In genomic region chr1:150991745-150992554, GRCm38 (mm10) we compare ENCODE assay signal across 8 mouse cellular contexts. TPM values are rescaled to one million over a fixed set of nuclear protein-coding genes. Genes with fewer than 3 reads are reported as not detected.
A peak's percentile ranks its signal among the peaks of the same experiment; 100 is the strongest.
DNase-seq lines count a peak whose midpoint lies in the region; ATAC-seq and TF ChIP-seq lines count a peak whose summit lies in the region.

No protein-coding gene starts in this region.

- H3K27me3 ChIP-seq in lung, embryonic 15.5 days = no peaks in the 10 kb centered on the region
- no peaks in the 10 kb centered on the region for H3K27me3 ChIP-seq in heart, embryonic 16.5 days (ENCODE audit: control insufficient read depth, insufficient read depth, low read length)
- peaks cover 8% of the 10 kb centered on the region for H3K27me3 ChIP-seq in liver, embryonic 14.5 days (ENCODE audit: control insufficient read depth, insufficient read depth, low read length)
- H3K27me3 ChIP-seq in thymus, adult 2 months (ENCODE audit: control insufficient read depth, insufficient read depth, low read length) = no peaks in the 10 kb centered on the region; the same call in 1 of the 2 replicates

- no peak for DNase-seq in lung, postnatal 25 days (ENCODE audit: low spot score)
- DNase-seq in liver, embryonic 14.5 days (ENCODE audit: low read depth in 3 of 3, low spot score in 3 of 3) = no peak
- peak; percentile 43 for DNase-seq in retina, postnatal 1 day
- DNase-seq in thymus, adult 2 months = no peak
- DNase-seq in frontal cortex, postnatal 14 days (ENCODE audit: low spot score in 2 of 2) = no peak
- no peak for DNase-seq in c-Kit-positive CD71-positive TER-119-positive erythroid progenitor cells, embryonic 14.5 days (ENCODE audit: low spot score)

- no peaks in the 10 kb centered on the region for H3K9me3 ChIP-seq in lung, embryonic 15.5 days
- peaks cover 2% of the 10 kb centered on the region; the same call in 1 of the 2 replicates for H3K9me3 ChIP-seq in heart, embryonic 16.5 days (replicated peaks; ENCODE audit: control insufficient read depth, low read length)
- no peaks in the 10 kb centered on the region for H3K9me3 ChIP-seq in liver, embryonic 14.5 days (ENCODE audit: control insufficient read depth, low read length)

- peak overlapping the region; percentile 75 for H3K4me2 ChIP-seq in lung, embryonic 15.5 days
- peak overlapping the region; percentile 80 for H3K4me2 ChIP-seq in heart, embryonic 16.5 days (ENCODE audit: low read depth, low read length)
- peak overlapping the region; percentile 57 for H3K4me2 ChIP-seq in liver, embryonic 14.5 days (ENCODE audit: low read depth)

- no peak for TF ChIP-seq EP300 in liver, embryonic 14.5 days (IDR thresholded peaks at IDR 0.05; ENCODE audit: low read depth)

- H3K27ac ChIP-seq in lung, embryonic 15.5 days = peak overlapping the region; percentile 38
- peak overlapping the region; percentile 84 for H3K27ac ChIP-seq in heart, embryonic 16.5 days (ENCODE audit: low read length)
- no peak overlapping the region for H3K27ac ChIP-seq in liver, embryonic 14.5 days
- H3K27ac ChIP-seq in thymus, adult 2 months (ENCODE audit: control insufficient read depth, insufficient read depth, low read length) = no peak overlapping the region

- ATAC-seq in lung, embryonic 15.5 days (ENCODE audit: borderline replicate concordance, extremely low read depth, low FRiP score, low TSS enrichment) = no peak
- peak; percentile 62 for ATAC-seq in heart, embryonic 16.5 days (replicated peaks; ENCODE audit: extremely low read depth, insufficient read depth, low FRiP score)
- no peak for ATAC-seq in liver, embryonic 14.5 days (ENCODE audit: insufficient read depth)

- H3K4me3 ChIP-seq in lung, embryonic 15.5 days = peak overlapping the region; percentile 59
- peak overlapping the region; percentile 83 for H3K4me3 ChIP-seq in heart, embryonic 16.5 days (ENCODE audit: low read length)
- peak overlapping the region; percentile 36 to 41 for H3K4me3 ChIP-seq in liver, embryonic 14.5 days (ENCODE audit: insufficient read depth in 1 of 2, low read depth in 2 of 2, low read length in 2 of 2)
- no peak overlapping the region for H3K4me3 ChIP-seq in thymus, adult 2 months (ENCODE audit: control insufficient read depth, insufficient read depth, low read length)

- WGBS in lung, embryonic 15.5 days = 2% methylated on average over 10 of the region's 10 CpGs
- WGBS in heart, embryonic 16.5 days = 2% methylated on average over 10 of the region's 10 CpGs
- WGBS in liver, embryonic 14.5 days (ENCODE audit: insufficient replicate concordance) = 8% methylated on average over 10 of the region's 10 CpGs
- 13% methylated on average over 10 of the region's 10 CpGs for WGBS in thymus, adult 2 months

- no peak for TF ChIP-seq CTCF in liver, embryonic 14.5 days (IDR thresholded peaks at IDR 0.05; ENCODE audit: low read depth)
- no peak for TF ChIP-seq CTCF in thymus, adult 2 months (IDR thresholded peaks at IDR 0.05; ENCODE audit: borderline replicate concordance, control insufficient read depth, extremely low read depth, insufficient read depth, low read length, poor library complexity)

- no peaks in the 10 kb centered on the region for H3K36me3 ChIP-seq in lung, embryonic 15.5 days
- H3K36me3 ChIP-seq in heart, embryonic 16.5 days (ENCODE audit: control insufficient read depth, insufficient read depth) = no peaks in the 10 kb centered on the region
- H3K36me3 ChIP-seq in liver, embryonic 14.5 days (replicated peaks; ENCODE audit: control insufficient read depth, insufficient read depth, low read depth) = no peaks in the 10 kb centered on the region
- H3K36me3 ChIP-seq in thymus, adult 2 months (ENCODE audit: control insufficient read depth, insufficient read depth, low read length) = no peaks in the 10 kb centered on the region

- no peak for TF ChIP-seq POLR2A in thymus, adult 2 months (IDR thresholded peaks at IDR 0.05; ENCODE audit: control insufficient read depth, extremely low read depth, insufficient read depth, low read length, poor library complexity)

- peak overlapping the region; percentile 60 for H3K9ac ChIP-seq in lung, embryonic 15.5 days
- peak overlapping the region; percentile 93 for H3K9ac ChIP-seq in heart, embryonic 16.5 days (ENCODE audit: low read length)
- H3K9ac ChIP-seq in liver, embryonic 14.5 days (replicated peaks) = no peak overlapping the region

- peaks cover 11% of the 10 kb centered on the region; the same call in 1 of the 2 replicates for H3K4me1 ChIP-seq in lung, embryonic 15.5 days
- H3K4me1 ChIP-seq in heart, embryonic 16.5 days (ENCODE audit: control insufficient read depth, insufficient read depth, low read length) = peaks cover 8% of the 10 kb centered on the region; the same call in 1 of the 2 replicates
- 0 out of 4 replicates have a peak, but pooled peaks cover 0 to 5% of the 10 kb centered on the region in 2 experiments for H3K4me1 ChIP-seq in liver, embryonic 14.5 days (replicated peaks; ENCODE audit: control insufficient read depth in 2 of 2, insufficient read depth in 2 of 2, low read length in 1 of 2)
- H3K4me1 ChIP-seq in thymus, adult 2 months (replicated peaks; ENCODE audit: control insufficient read depth, insufficient read depth, low read length) = peaks cover 11% of the 10 kb centered on the region

RNA-seq across cellular contexts. Expression of gene Hmcn1, which starts 1.3 kb away (rescaled TPM):
- polyA plus RNA-seq in lung, embryonic 15.5 days (2015; fragmentation: Nextera tagmentation; extraction: Ambion mirVana) = 9.3 and 13.0 TPM in 2 replicates
- 18.1 and 20.7 TPM in 2 replicates for polyA plus RNA-seq in heart, embryonic 16.5 days (2015; fragmentation: Nextera tagmentation; extraction: Ambion mirVana)
- 1.6 and 3.3 TPM in 2 replicates for polyA plus RNA-seq in liver, embryonic 14.5 days (2012; rRNA removed)
- polyA plus RNA-seq in liver, embryonic 14.5 days (2014; fragmentation: Nextera tagmentation; extraction: Ambion mirVana) = 1.7 and 2.3 TPM in 2 replicates
- 0.34 and 0.92 TPM in 2 replicates for polyA plus RNA-seq in thymus, adult 2 months (2012; rRNA removed)

Comparison
In these comparisons a context has a peak if more than half of its experiments do, and no peak if none do; other contexts are left out.
1. H3K27ac ChIP-seq: peak in lung, embryonic 15.5 days (single experiment) and heart, embryonic 16.5 days (single experiment); none in liver, embryonic 14.5 days (single experiment) and thymus, adult 2 months (single experiment).
2. Peak in every context shown above with its lines, with median percentiles within 50 percentile points of each other: H3K4me2 ChIP-seq.